Mouse (Mus musculus) heart, adult 2 months (tissue): Measurements from ENCODE around the gene Aanat.

Source experiments
- CTCF ChIP-seq: fragments of 200-600 bp; IDR thresholded peaks from 2 replicates; pipeline ENCODE4 v1.8.1; 2022; ENCODE audit warnings: antibody characterized with exemption, mild to moderate bottlenecking, moderate library complexity
- EP300 ChIP-seq: fragments of 200-500 bp; IDR thresholded peaks from 2 replicates; pipeline ENCODE4 v1.6.1; 2011; ENCODE audit warnings: low read depth, low read length, control low read depth; ENCODE audit not compliant: insufficient read depth
- POLR2A ChIP-seq: fragments of 200-500 bp; IDR thresholded peaks from 2 replicates; pipeline ENCODE4 v1.6.1; 2011; ENCODE audit warnings: mild to moderate bottlenecking, low read depth, low read length, control low read depth; ENCODE audit not compliant: insufficient read depth

GRCm38 (mm10) chr11:116617641-116618040 lies 31.4 kb downstream of the Aanat start:
- TF ChIP-seq CTCF (no peak), EP300 (no peak), POLR2A (no peak)
